Mouse (Mus musculus): ENCODE results near the gene Pex10.

The Pex10 gene

GRCm38 (mm10) chr4:155092718-155093430 lies 26.1 kb downstream of the Pex10 start:
- no peak for DNase-seq (ENCODE audit: extremely low read depth, low read depth, low spot score)

DNA sequence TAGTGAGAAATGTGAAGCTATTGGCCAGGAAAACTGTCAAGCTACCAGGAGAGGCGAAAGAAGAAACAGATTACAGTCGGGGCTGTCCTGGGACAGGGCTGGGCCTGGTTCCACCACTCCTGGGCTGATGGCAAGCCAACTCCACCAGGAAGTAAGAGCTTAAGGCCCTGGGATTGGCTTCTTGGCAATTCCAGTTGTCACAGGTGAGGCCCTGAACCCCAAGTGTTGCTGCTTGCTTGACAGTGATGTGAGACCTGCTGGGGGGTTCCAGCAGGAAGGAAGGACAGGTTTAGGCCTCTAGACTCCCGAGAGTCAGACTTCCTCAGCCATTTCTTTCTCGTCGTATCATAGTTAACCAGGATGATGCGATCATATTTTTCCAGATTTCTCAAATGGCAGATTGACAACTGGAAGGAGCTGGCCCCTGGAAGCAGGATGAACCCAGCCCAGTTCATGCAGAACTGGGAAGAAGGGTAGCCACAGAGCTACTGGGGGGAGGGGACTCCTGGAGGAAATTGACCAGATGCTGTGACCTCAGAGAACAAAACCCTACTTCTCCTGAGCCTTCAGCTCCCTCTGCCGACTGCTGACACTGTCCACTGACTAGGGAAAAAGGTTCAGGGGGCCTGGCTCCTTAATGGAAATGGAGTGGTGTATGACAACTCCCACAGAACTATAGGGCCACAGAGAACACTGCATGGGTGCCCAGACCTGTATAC lies 26.8 kb downstream of the Pex10 start:
- no peak for DNase-seq (ENCODE audit: extremely low read depth, low read depth, low spot score)

DNA sequence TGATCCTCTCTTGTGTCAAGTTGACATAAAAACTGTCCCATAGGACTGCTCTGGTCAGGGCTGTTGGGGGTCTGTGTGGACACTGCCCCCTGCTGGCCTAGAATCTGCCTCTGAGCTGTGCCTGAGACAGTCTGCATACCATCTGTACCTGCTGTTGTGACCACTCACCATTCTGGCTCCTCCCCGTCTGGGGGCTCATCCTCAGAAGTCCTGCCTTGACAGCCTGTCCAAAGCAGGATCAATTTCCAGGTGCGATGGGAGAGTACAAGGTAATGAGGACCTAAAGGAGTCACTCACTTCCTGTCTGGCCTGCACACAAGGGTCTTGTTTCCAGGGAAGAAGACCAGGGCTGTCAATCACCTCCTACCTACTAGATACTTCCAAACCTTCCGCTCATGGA lies 27.7 kb downstream of the Pex10 start:
- DNase-seq (ENCODE audit: extremely low read depth, low read depth, low spot score) = no peak

DNA sequence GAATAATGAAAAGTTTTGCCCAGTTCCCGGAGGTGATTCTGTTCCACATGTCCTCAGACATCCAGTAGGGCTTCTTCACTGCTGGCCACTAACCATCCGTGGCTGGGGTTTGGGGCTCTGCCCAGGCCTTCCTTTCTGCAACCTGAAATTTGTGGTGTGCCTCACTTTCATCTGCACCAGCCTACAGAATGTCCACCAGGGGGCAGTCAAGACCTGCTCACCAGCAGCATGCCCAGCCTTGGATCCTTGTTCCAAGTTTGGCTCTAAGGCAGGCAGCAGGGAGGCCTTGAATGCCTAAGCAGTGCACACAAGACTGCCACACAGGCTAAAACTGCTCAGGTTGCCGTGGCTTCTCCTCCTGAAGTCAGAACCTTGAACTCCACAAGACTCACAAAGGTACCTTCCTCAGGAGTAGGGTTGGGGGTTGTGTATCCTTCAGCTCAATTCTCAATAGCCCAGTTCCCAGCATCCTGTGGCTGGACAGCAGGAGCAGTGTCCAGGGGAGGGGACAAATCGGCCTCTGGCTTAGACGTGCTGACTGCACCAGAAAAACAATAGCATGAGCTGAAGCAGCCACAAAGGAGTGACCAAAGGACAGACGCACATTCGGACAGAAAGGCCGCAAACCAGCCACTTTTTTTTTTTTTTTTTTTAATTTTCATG lies 28.6 kb downstream of the Pex10 start:
- DNase-seq (ENCODE audit: extremely low read depth, low read depth, low spot score) = no peak

GRCm38 (mm10) chr4:155095967-155096366 lies 29.2 kb downstream of the Pex10 start:
- no peak for DNase-seq (ENCODE audit: extremely low read depth, low read depth, low spot score)

GRCm38 (mm10) chr4:155097452-155097851 lies 30.6 kb downstream of the Pex10 start:
- DNase-seq (ENCODE audit: extremely low read depth, low read depth, low spot score) = no peak

DNA sequence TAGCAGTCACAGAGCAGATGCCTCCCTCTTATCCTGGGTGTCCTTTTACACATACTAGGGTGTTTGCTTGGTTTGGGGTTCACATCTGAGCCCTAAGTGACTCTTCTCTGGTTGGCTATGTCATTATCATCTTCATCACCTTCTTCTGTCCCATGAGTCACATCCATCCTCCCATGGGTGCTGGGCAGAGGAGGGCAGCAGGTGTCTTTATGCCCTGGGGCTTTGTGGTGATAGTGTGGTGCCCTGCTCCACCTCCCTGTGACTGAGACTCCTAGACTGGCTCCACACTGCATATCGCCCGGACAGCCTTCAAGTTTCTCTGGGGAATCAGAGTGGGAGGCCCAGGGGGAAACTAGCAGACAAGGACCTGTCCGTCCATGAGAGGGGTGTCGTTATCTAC lies 31.8 kb downstream of the Pex10 start:
- DNase-seq (ENCODE audit: extremely low read depth, low read depth, low spot score) = no peak

DNA sequence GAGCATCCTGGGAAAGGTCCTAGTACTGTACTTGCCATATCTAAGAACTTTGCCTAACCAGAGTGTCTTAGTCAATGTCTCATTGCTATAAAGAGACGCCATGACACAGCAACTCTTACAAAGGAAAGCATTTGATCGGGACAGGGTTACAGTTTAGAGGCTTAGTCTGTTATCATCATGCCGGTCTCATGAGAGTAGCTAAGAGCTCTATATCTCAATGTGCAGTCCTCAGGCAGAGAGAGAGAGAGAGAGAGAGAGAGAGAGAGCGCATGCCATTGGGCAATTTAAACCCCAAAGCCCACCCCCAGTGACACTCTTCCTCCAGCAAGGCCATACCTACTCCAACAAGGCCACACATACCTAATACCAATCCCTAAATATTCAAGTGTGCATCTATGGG lies 41.1 kb downstream of the Pex10 start:
- no peak for DNase-seq (ENCODE audit: extremely low read depth, low read depth, low spot score)

DNA sequence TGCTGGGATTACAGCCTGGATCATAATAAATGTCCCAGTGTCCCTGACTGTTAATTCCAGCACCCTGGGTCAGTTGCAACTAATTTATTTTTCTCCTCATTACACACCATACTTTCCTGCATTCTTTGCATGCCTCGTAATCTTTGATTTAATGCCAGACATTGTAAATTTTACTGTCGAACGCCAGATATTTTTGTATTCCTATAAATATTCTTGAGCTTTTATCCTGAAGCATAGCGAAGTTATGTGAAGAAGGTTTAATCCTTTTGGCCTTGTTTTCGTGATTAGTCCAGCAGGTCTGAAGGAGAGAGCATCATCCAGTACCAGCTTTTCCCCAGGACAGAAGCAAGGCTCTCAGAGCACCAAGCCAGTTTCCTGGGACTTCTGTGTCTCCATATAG lies 42.7 kb downstream of the Pex10 start:
- no peak for DNase-seq (ENCODE audit: extremely low read depth, low read depth, low spot score)

GRCm38 (mm10) chr4:155113766-155114410 lies 47.1 kb downstream of the Pex10 start:
- no peak for DNase-seq (ENCODE audit: extremely low read depth, low read depth, low spot score)

DNA sequence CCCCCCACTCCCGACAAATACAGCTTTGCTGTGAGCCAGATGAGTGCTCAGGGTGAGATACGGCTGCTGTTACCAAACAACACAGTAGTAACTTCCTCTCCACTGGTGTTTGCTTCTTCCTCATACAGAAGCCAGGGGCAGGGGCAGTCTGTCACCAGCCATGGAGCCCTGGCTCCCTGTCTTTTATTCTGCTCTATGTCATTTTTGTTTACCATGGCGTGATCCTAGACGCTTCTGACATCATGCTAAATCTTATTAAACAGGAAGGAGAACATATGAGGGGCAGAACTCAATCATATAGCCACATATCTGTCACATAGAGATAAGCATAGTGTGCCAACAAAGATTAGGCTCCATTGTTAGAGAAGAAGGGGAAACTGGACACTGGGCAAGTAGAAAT lies 49.8 kb downstream of the Pex10 start:
- DNase-seq (ENCODE audit: extremely low read depth, low read depth, low spot score) = no peak

DNA sequence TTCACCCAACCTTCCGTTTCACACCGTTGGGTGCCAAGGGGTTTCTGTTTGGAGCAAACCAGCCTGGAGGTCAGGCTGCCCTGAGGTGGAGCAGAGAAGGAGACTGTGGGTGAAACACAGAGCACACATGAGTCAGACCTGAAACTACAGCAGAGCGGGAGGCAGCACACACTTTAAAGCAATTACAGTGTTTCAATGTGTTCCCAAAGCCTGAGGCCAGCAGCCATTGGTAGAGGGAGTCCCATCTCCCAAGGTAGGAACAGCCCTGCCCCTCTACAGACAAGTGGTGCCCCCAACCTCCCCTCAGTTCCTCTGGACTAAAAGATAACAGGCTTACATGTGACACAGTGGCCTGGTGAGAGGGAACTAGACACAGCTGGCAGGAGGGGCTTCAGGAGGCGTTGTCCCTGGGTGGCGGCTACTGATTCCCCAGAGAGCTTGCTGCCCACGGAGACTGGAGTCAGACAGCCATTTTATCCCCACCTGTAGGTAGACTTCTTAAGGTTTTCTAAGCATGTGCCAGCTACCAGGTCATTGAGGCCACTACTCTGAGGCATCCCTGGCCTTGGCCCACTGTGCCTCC lies 50.7 kb downstream of the Pex10 start:
- no peak for DNase-seq (ENCODE audit: extremely low read depth, low read depth, low spot score)

GRCm38 (mm10) chr4:155118278-155118677 lies 51.5 kb downstream of the Pex10 start:
- no peak for DNase-seq (ENCODE audit: extremely low read depth, low read depth, low spot score)

- no peak for DNase-seq (ENCODE audit: extremely low read depth, low read depth, low spot score)
These were observed 53.2 kb downstream of the Pex10 start for GRCm38 (mm10) chr4:155120038-155120437.

DNA sequence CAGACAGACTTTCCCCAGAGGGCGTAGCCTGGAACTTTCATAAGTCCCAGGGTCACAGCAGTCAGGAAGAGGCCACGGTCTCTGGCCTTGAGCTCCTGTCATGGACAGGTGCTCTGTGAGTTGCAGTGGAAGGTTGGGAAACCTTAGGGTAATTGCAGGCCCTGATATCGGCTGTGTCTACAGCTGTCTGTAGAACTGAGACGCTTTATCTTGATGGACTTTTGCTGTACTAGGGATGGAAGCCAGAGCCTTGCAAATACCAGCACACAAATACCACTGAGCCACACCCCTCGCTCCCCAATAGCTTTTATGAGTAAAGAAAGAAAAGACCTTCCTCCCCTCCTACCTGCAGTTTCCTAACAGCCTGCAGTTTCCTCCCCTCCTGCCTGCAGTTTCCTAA lies 53.8 kb downstream of the Pex10 start:
- DNase-seq (ENCODE audit: extremely low read depth, low read depth, low spot score) = peak; percentile 14

DNA sequence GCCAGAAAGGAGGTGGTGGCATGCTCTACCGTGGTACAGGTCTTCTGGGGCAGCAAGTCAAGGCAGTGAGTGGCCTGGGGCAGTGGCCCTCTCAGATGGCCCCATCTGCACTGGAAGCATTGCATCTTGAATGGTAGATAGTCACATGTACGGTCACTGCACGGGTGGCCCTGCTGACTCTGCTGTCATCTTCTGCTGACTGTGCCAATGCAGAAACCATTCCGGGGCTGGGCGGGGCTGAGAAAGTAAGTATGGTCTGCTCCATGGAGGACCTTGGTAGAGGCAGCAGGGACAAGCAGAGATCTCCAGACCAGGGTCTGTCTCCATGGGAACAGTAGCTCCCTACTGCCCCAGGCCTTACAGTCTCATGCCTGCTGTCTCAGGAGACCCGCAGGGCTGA lies 54.4 kb downstream of the Pex10 start:
- DNase-seq (ENCODE audit: extremely low read depth, low read depth, low spot score) = no peak
